Mouse (Mus musculus) lung, embryonic 14.5 days (tissue): ENCODE results near the gene Zfp598. TPM values are rescaled to one million over a fixed set of nuclear protein-coding genes. Genes with fewer than 3 reads are reported as not detected.

ENCODE experiments used
- ATAC-seq: fragments of 200-750 bp; cut with Nextera tagmentation; 2 replicates; pipeline ENCODE4 v1.8.0; 2017; ENCODE audit warnings: mild to moderate bottlenecking, moderate TSS enrichment, moderate library complexity; ENCODE audit not compliant: insufficient read depth
- DNase-seq: peaks from one replicate; pipeline ENCODE4 v3.0.0-alpha.2; 2015
- H3K27ac ChIP-seq: fragments of 300-500 bp; sonication (generic); 2 replicates; pipeline ENCODE4 v1.5.1; 2014; ENCODE audit warnings: low read depth, mild to moderate bottlenecking, moderate library complexity
- H3K27me3 ChIP-seq: fragments of 300-500 bp; sonication (generic); 2 replicates; pipeline ENCODE4 v1.6.1; 2014; ENCODE audit warnings: low read length, control low read depth; ENCODE audit not compliant: insufficient read depth
- H3K36me3 ChIP-seq: fragments of 300-500 bp; sonication (generic); 2 replicates; pipeline ENCODE4 v1.6.1; 2014; ENCODE audit warnings: control low read depth; ENCODE audit not compliant: insufficient read depth
- H3K4me1 ChIP-seq: fragments of 300-500 bp; sonication (generic); 2 replicates; pipeline ENCODE4 v1.6.1; 2014; ENCODE audit warnings: antibody characterized with exemption, control low read depth; ENCODE audit not compliant: insufficient read depth
- H3K4me2 ChIP-seq: fragments of 300-500 bp; sonication (generic); 2 replicates; pipeline ENCODE4 v1.6.1; 2014; ENCODE audit warnings: mild to moderate bottlenecking
- H3K4me3 ChIP-seq: fragments of 300-500 bp; sonication (generic); 2 replicates; pipeline ENCODE4 v1.5.1; 2014; ENCODE audit warnings: low read depth, low read length
- H3K9ac ChIP-seq: fragments of 300-500 bp; sonication (generic); 2 replicates; pipeline ENCODE4 v1.6.1; 2014
- H3K9me3 ChIP-seq: fragments of 300-500 bp; sonication (generic); 2 replicates; pipeline ENCODE4 v1.6.1; 2016; ENCODE audit warnings: low read depth, low read length, control low read depth
- CTCF ChIP-seq: IDR thresholded peaks from 2 replicates; pipeline ENCODE4 v1.5.1; 2016; ENCODE audit warnings: antibody characterized with exemption, low read depth
- WGBS: fragments of 180-500 bp; shearing (Covaris S2); extraction: QIAGEN DNeasy Blood & Tissue Kit; methylation state at CpG from one replicate; pipeline ENCODE4 v1.1.7; 2014; 5-methylcytosine and 5-hydroxymethylcytosine counted together
- polyA plus RNA-seq: library from polyadenylated mRNA; unstranded; fragments of >200 nt; fragmentation: Nextera tagmentation; extraction: Ambion mirVana; gene quantifications from 2 replicates; pipeline ENCODE4 v1.2.1, GENCODE M21; 2014

Gene Zfp598
- polyA plus RNA-seq, 1 experiment from 2014 or later, result 32.9 TPM

- H3K36me3 ChIP-seq, result peaks cover 12% of the 10 kb centered on the region
- no peak for TF ChIP-seq CTCF
- DNase-seq (no peak), ATAC-seq (no peak)
- no peak overlapping the region for H3K9ac ChIP-seq
- no peak overlapping the region for H3K4me3 ChIP-seq
- no peak overlapping the region; the same call in 1 of the 2 replicates for H3K27ac ChIP-seq
- 92% methylated on average over 11 of the region's 11 CpGs for WGBS
- H3K4me2 ChIP-seq, result peak overlapping the region; percentile 78; the same call in 1 of the 2 replicates
- no peaks in the 10 kb centered on the region for H3K27me3 ChIP-seq
- H3K9me3 ChIP-seq, result no peaks in the 10 kb centered on the region
- H3K4me1 ChIP-seq, result peaks cover 9% of the 10 kb centered on the region
These were observed 35.7 kb upstream of the Zfp598 start for GRCm38 (mm10) chr17:24633831-24634230.

- Histone ChIP-seq H3K4me3 (no peak overlapping the region), H3K27ac (no peak overlapping the region), H3K9me3 (no peaks in the 10 kb centered on the region), H3K27me3 (no peaks in the 10 kb centered on the region), H3K36me3 (peaks cover 18% of the 10 kb centered on the region), H3K4me2 (no peak overlapping the region), H3K4me1 (peaks cover 14% of the 10 kb centered on the region), H3K9ac (no peak overlapping the region)
- DNase-seq (no peak), ATAC-seq (no peak)
- TF ChIP-seq CTCF, result no peak
- 78% methylated on average over 4 of the region's 4 CpGs for WGBS
These were observed 34.5 kb upstream of the Zfp598 start for GRCm38 (mm10) chr17:24635024-24635423.

- no peak overlapping the region for H3K4me2 ChIP-seq
- TF ChIP-seq CTCF, result no peak
- DNase-seq (no peak), ATAC-seq (no peak)
- no peak overlapping the region for H3K9ac ChIP-seq
- H3K36me3 ChIP-seq, result peaks cover 23% of the 10 kb centered on the region; the same call in 1 of the 2 replicates
- H3K4me3 ChIP-seq, result no peak overlapping the region
- 90% methylated on average over 5 of the region's 5 CpGs for WGBS
- peaks cover 14% of the 10 kb centered on the region for H3K4me1 ChIP-seq
- H3K27me3 ChIP-seq, result no peaks in the 10 kb centered on the region
- H3K27ac ChIP-seq, result no peak overlapping the region
- no peaks in the 10 kb centered on the region for H3K9me3 ChIP-seq
These were observed 33.8 kb upstream of the Zfp598 start for GRCm38 (mm10) chr17:24635694-24636093.

GRCm38 (mm10) chr17:24636781-24637481 is 32.6 kb upstream of the Zfp598 start:
- ATAC-seq (no peak), DNase-seq (no peak)
- Histone ChIP-seq H3K9ac (no peak overlapping the region), H3K4me1 (peaks cover 14% of the 10 kb centered on the region), H3K9me3 (no peaks in the 10 kb centered on the region), H3K27me3 (no peaks in the 10 kb centered on the region), H3K4me2 (no peak overlapping the region), H3K36me3 (peaks cover 25% of the 10 kb centered on the region; the same call in 1 of the 2 replicates), H3K27ac (no peak overlapping the region), H3K4me3 (no peak overlapping the region)
- 70% methylated on average over 5 of the region's 5 CpGs for WGBS
- TF ChIP-seq CTCF, result no peak

GRCm38 (mm10) chr17:24638214-24638613 is 31.3 kb upstream of the Zfp598 start:
- Histone ChIP-seq H3K4me2 (no peak overlapping the region), H3K27ac (0 out of 2 replicates have a peak overlapping the region, but pooled peaks have one; percentile 89), H3K4me1 (peaks cover 12% of the 10 kb centered on the region), H3K9me3 (no peaks in the 10 kb centered on the region), H3K4me3 (no peak overlapping the region), H3K27me3 (no peaks in the 10 kb centered on the region), H3K9ac (no peak overlapping the region), H3K36me3 (peaks cover 32% of the 10 kb centered on the region; the same call in 1 of the 2 replicates)
- no peak for TF ChIP-seq CTCF
- DNase-seq (no peak), ATAC-seq (no peak)
- WGBS, result 71% methylated on average over 4 of the region's 4 CpGs

- Histone ChIP-seq H3K36me3 (peaks cover 32% of the 10 kb centered on the region; the same call in 1 of the 2 replicates), H3K4me2 (no peak overlapping the region), H3K27ac (peak overlapping the region; percentile 89; the same call in 1 of the 2 replicates), H3K9ac (peak overlapping the region; percentile 9; the same call in 1 of the 2 replicates), H3K9me3 (no peaks in the 10 kb centered on the region), H3K4me3 (no peak overlapping the region), H3K4me1 (peaks cover 9% of the 10 kb centered on the region; the same call in 1 of the 2 replicates), H3K27me3 (no peaks in the 10 kb centered on the region)
- WGBS, result 57% methylated on average over 9 of the region's 9 CpGs
- DNase-seq (peak; percentile 84), ATAC-seq (peak; percentile 81)
- no peak for TF ChIP-seq CTCF
These were observed 30.6 kb upstream of the Zfp598 start for GRCm38 (mm10) chr17:24638840-24639239.

GRCm38 (mm10) chr17:24639571-24639988 is 29.9 kb upstream of the Zfp598 start:
- H3K36me3 ChIP-seq, result peaks cover 32% of the 10 kb centered on the region; the same call in 1 of the 2 replicates
- H3K4me1 ChIP-seq, result peaks cover 16% of the 10 kb centered on the region
- TF ChIP-seq CTCF, result no peak
- peak overlapping the region; percentile 9; the same call in 1 of the 2 replicates for H3K9ac ChIP-seq
- H3K9me3 ChIP-seq, result no peaks in the 10 kb centered on the region
- H3K27ac ChIP-seq, result peak overlapping the region; percentile 89
- no peak overlapping the region for H3K4me2 ChIP-seq
- peak; percentile 34 for DNase-seq
- no peaks in the 10 kb centered on the region for H3K27me3 ChIP-seq
- 57% methylated on average over 5 of the region's 5 CpGs for whole genome bisulfite sequencing
- ATAC-seq, result peak; percentile 44; the same call in 1 of the 2 replicates
- H3K4me3 ChIP-seq, result no peak overlapping the region
